Mouse (Mus musculus): ENCODE data around the gene Nav2. TPM values are rescaled to one million over a fixed set of nuclear protein-coding genes. Genes with fewer than 3 reads are reported as not detected.

Gene Nav2
- polyA plus RNA-seq, 1 experiment from 2014 or later = 12.4 TPM

DNA sequence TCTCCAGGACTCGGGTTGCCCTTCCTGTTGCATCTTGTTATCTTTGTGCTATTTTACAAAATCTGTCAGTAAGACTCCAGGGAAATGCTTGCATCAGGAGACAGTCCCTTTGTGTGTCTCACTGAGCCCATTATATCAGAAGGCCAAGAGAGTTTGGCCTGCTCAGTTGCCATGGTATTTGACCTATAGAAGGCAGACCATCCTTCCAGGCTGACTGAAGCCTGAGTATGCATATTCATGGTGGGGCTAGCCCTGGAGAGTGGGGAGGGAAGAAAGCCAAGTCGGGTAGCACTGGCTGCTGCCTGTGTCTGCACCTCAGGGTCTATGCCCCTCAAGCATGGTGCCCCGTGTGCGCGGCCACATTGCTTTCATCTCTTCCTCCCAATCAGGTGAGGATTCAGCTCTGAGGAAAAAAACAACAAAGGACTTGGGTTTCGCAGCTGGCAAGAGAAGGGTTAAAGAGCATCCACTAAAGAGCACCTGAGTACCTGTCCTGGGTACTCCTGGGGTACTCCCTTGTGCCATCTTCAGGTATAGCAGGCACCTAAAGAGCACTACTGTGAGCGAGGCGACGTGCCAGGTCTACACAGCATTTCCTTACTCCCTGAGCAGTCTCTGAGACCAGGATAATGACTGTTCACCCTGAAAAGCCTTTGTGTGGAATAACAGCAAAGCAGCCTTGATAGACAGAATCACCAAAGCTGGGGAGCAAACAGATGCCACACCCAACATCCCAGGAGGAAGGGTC is 144.5 kb downstream of the Nav2 start:
- Histone ChIP-seq H3K9me3 (no peaks in the 10 kb centered on the region), H3K4me3 (replicated peaks) (no peak overlapping the region), H3K36me3 (no peaks in the 10 kb centered on the region), H3K4me1 (replicated peaks) (peaks cover 9% of the 10 kb centered on the region), H3K4me2 (no peak overlapping the region), H3K27ac (no peak overlapping the region), H3K9ac (replicated peaks) (no peak overlapping the region), H3K27me3 (peaks cover 6% of the 10 kb centered on the region; the same call in 1 of the 2 replicates)
- ATAC-seq (ENCODE audit: insufficient number of reproducible peaks, insufficient read depth, low FRiP score, low TSS enrichment, low read depth) = no peak
- WGBS = 88% methylated on average over 9 of the region's 9 CpGs

DNA sequence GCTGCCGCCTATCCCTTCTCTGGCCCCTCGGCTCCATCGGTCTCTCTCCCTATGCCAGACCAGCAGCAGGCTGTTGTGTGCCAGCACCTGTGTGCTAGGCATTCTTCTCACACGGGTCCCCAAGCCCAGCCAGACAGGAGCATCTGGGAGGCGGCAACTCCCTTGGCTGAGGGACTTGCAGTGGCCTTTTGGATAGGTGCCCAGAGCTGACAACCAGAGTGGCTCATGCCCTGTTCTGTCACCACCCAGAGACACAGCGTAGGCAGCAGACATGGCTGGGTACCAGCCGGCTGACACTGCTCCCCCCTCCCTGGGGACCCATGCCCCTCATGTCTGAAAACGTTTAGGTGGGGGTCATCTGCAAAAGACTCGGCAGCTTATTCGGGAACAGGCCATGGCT is 146.8 kb downstream of the Nav2 start:
- no peaks in the 10 kb centered on the region for H3K9me3 ChIP-seq
- H3K4me2 ChIP-seq = no peak overlapping the region
- no peak for ATAC-seq (ENCODE audit: insufficient number of reproducible peaks, insufficient read depth, low FRiP score, low TSS enrichment, low read depth)
- no peaks in the 10 kb centered on the region; the same call in 1 of the 2 replicates for H3K27me3 ChIP-seq
- H3K36me3 ChIP-seq = no peaks in the 10 kb centered on the region
- no peak overlapping the region for H3K9ac ChIP-seq (replicated peaks)
- peaks cover 9% of the 10 kb centered on the region for H3K4me1 ChIP-seq (replicated peaks)
- H3K4me3 ChIP-seq (replicated peaks) = no peak overlapping the region
- WGBS = 88% methylated on average over 10 of the region's 10 CpGs
- H3K27ac ChIP-seq = no peak overlapping the region

DNA sequence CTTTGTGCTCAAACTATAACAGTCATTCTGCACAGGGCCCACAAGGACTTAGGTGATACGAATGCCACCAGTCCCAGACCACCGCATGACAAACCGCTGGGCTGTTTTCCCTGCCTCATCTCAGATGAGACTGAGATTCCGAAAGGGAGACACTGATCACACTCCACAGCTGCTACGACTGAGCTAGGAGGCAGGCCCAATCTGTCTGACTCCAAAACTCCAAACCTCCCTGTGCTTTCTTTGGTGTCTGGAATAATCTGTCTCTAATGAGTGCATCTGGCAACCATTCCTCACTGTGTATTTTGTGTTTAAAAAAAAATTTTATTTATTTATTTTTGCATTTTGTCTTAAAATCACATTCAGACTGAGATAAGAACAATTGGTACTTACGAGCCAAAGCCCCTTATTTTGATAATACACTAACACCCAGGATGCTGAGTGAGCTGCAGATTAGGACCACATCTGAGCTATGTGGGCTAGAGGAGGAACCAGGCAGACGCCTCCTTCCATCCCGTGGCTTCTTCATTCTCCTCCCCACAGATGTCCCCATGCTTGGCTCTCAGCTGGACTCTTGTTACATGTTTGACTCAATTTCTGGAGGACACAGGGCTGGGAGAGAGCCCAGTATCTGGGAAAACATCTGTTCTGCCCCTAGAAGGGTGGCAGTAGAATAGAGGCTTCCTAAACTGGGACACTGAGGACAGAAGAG is 149.9 kb downstream of the Nav2 start:
- H3K27me3 ChIP-seq = no peaks in the 10 kb centered on the region; the same call in 1 of the 2 replicates
- no peak overlapping the region for H3K27ac ChIP-seq
- H3K4me3 ChIP-seq (replicated peaks) = no peak overlapping the region
- peaks cover 9% of the 10 kb centered on the region for H3K4me1 ChIP-seq (replicated peaks)
- no peak overlapping the region for H3K4me2 ChIP-seq
- 79% methylated on average over 8 of the region's 8 CpGs for WGBS
- H3K9ac ChIP-seq (replicated peaks) = no peak overlapping the region
- no peaks in the 10 kb centered on the region for H3K36me3 ChIP-seq
- ATAC-seq (ENCODE audit: insufficient number of reproducible peaks, insufficient read depth, low FRiP score, low TSS enrichment, low read depth) = no peak
- H3K9me3 ChIP-seq = no peaks in the 10 kb centered on the region

DNA sequence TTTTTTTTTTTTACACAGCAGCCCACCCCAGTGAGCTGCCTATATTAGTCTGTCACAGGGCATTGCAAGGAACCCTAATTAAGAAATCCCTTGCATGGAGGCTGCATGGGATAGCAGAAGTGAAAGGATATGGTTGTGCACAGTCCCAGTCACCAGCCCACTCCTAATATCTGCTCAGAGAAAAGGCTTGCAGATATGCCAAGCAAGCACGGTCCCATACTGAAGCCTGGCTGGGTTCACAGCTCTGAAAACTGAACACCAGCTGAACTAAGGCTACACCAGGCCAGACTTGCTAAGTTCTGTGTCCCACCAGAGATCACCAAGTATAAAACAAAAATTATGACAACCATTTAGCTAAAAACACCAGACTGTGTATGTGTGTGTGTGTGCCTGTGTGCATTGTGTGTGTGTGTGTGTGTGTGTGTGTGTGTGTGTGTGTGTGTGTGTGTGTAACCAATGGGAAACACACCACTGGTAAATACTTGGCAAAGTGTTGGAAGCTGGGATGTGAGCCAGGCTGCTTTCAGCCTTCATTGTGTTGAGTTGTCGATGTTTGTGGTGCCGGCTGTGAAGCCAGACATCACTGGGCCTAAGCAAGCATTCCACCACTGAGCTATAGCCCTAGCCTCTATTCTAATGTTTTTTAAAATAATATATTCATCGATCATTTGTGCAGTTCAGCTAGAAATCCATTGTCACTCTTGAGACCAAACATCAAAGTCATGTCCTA is 156.4 kb downstream of the Nav2 start:
- WGBS = 89% methylated on average over 4 of the region's 4 CpGs
- H3K4me1 ChIP-seq (replicated peaks) = peaks cover 8% of the 10 kb centered on the region
- no peak overlapping the region for H3K4me2 ChIP-seq
- H3K27ac ChIP-seq = no peak overlapping the region
- no peak overlapping the region for H3K4me3 ChIP-seq (replicated peaks)
- no peak overlapping the region for H3K9ac ChIP-seq (replicated peaks)
- no peaks in the 10 kb centered on the region for H3K9me3 ChIP-seq
- ATAC-seq (ENCODE audit: insufficient number of reproducible peaks, insufficient read depth, low FRiP score, low TSS enrichment, low read depth) = no peak
- no peaks in the 10 kb centered on the region for H3K36me3 ChIP-seq
- H3K27me3 ChIP-seq = no peaks in the 10 kb centered on the region; the same call in none of the 2 replicates

DNA sequence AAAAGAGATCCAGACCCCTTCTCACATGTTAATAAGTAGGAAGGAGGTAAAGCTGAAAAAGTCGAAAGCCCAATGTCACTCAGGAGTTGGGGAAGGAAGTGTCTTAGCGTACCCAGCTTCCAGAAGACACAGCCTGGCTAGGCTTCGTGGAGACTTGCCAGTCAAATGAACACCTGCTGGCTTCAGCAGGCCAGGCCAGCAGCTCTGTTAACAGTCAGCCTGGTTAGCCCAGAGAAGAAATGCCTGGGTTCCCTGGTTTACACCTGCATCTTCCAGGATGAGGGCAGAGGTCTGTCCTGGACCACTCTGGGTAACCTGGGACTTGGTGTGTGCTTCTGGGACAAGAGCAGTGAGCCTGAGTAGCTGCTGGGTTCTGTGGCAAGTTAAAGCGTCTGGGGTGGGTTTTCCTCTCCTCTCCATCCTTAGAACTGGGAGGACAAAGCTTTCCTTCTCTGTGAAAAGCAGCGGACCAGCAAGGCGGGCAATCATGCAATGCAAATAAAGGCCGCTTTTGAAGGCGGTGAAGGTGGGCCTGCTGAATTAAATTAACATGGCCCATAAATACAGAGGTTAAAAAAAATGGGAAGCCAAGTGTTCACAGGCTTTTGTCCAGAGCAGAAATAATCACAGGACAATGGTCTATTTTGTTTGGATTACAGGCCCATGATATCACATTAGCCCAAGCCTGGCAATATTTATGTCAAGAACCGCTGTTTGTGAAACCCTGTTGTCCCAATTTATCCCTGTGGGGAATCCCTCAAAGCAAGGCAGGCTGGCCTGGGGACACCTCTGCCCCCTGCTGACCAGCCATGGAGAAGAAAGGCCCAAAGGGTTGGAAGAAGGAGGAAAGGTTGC is 157.3 kb downstream of the Nav2 start:
- H3K4me3 ChIP-seq (replicated peaks) = no peak overlapping the region
- H3K36me3 ChIP-seq = no peaks in the 10 kb centered on the region
- 0 out of 2 replicates have a peak overlapping the region, but pooled peaks have one; percentile 29 for H3K27ac ChIP-seq
- WGBS = 53% methylated on average over 9 of the region's 9 CpGs
- H3K4me2 ChIP-seq = no peak overlapping the region
- H3K9ac ChIP-seq (replicated peaks) = no peak overlapping the region
- no peak for ATAC-seq (ENCODE audit: insufficient number of reproducible peaks, insufficient read depth, low FRiP score, low TSS enrichment, low read depth)
- no peaks in the 10 kb centered on the region; the same call in none of the 2 replicates for H3K27me3 ChIP-seq
- no peaks in the 10 kb centered on the region for H3K9me3 ChIP-seq
- peaks cover 8% of the 10 kb centered on the region for H3K4me1 ChIP-seq (replicated peaks)

DNA sequence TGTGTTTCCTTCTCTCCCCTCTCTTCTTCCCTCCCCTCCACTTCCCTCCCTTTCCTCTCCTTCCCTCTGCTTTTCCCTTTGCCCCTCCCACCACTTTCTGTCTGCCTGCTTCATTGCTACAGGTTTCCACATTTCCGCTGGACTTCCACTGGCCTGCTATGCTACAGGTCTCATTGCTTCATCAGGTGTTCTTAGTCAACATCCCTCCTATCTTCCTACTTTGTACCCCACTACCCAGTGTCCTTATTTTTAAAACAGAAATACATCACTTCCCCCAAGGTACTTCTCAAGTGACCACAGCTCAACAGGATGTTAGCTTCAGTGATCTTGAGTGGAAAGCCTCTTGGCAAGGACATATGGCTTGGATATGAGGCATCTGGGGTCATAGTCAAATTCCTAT is 158.3 kb downstream of the Nav2 start:
- Histone ChIP-seq H3K27ac (no peak overlapping the region), H3K4me3 (replicated peaks) (no peak overlapping the region), H3K4me2 (no peak overlapping the region), H3K9me3 (no peaks in the 10 kb centered on the region), H3K9ac (replicated peaks) (no peak overlapping the region), H3K27me3 (no peaks in the 10 kb centered on the region; the same call in none of the 2 replicates), H3K36me3 (no peaks in the 10 kb centered on the region), H3K4me1 (replicated peaks) (peaks cover 8% of the 10 kb centered on the region)
- no peak for ATAC-seq (ENCODE audit: insufficient number of reproducible peaks, insufficient read depth, low FRiP score, low TSS enrichment, low read depth)
- WGBS = 84% methylated on average over 1 of the region's 1 CpGs

DNA sequence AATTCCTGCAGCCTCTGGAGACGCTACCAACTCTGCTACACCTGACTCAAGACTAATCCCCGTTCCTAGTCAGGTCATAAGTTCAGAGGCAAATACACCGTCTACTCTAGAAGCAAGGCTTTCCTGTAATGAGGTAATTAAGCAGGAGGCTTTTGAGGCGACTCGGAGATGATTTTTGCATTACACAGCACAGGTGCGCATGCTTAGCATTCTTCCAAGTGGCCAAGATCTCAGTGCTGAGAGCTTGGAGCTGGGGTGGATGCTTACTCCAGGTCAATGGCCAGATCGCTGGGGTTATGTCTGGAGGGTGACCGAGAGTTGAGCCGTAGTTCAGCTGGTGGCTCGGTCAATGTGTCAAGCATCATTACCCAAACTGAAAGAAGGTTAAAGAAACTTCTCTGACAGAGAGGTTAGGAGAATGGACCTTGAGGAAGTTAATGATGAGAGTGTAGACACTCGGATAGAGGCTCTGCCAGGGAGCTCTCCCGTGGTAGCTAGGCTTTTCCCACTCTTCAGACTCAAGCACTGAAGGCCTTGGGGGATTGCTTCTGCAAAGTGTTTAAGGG is 161.0 kb downstream of the Nav2 start:
- Histone ChIP-seq H3K27me3 (peaks cover 8% of the 10 kb centered on the region; the same call in 1 of the 2 replicates), H3K36me3 (no peaks in the 10 kb centered on the region), H3K4me1 (replicated peaks) (peaks cover 8% of the 10 kb centered on the region), H3K4me2 (no peak overlapping the region), H3K9me3 (no peaks in the 10 kb centered on the region), H3K27ac (no peak overlapping the region), H3K9ac (replicated peaks) (no peak overlapping the region), H3K4me3 (replicated peaks) (no peak overlapping the region)
- WGBS = 58% methylated on average over 12 of the region's 12 CpGs
- ATAC-seq (ENCODE audit: insufficient number of reproducible peaks, insufficient read depth, low FRiP score, low TSS enrichment, low read depth) = no peak

DNA sequence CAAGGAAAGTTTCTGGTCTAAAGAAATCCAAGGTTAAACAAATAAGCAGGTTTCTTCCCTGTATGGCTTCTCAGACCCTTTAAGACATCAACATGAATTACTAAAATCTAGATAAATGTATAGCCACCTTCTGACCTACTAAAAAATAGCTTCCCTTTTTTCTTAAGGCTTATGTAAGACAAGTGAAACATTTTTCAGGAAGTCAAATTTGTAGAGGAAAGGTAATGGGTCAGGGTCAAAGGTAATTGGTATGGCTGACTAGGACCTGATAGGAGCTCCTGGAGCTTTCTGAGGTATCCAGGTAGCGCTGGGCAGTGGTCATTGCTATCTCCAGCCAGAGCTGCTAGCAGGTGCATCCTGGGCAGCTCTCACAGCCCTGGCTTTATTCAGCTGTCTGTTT is 162.1 kb downstream of the Nav2 start:
- H3K9ac ChIP-seq (replicated peaks) = no peak overlapping the region
- H3K4me3 ChIP-seq (replicated peaks) = no peak overlapping the region
- peaks cover 17% of the 10 kb centered on the region; the same call in 1 of the 2 replicates for H3K27me3 ChIP-seq
- ATAC-seq (ENCODE audit: insufficient number of reproducible peaks, insufficient read depth, low FRiP score, low TSS enrichment, low read depth) = no peak
- H3K27ac ChIP-seq = no peak overlapping the region
- WGBS = 52% methylated on average over 1 of the region's 1 CpGs
- H3K36me3 ChIP-seq = no peaks in the 10 kb centered on the region
- H3K4me2 ChIP-seq = no peak overlapping the region
- H3K9me3 ChIP-seq = no peaks in the 10 kb centered on the region
- peaks cover 8% of the 10 kb centered on the region for H3K4me1 ChIP-seq (replicated peaks)

DNA sequence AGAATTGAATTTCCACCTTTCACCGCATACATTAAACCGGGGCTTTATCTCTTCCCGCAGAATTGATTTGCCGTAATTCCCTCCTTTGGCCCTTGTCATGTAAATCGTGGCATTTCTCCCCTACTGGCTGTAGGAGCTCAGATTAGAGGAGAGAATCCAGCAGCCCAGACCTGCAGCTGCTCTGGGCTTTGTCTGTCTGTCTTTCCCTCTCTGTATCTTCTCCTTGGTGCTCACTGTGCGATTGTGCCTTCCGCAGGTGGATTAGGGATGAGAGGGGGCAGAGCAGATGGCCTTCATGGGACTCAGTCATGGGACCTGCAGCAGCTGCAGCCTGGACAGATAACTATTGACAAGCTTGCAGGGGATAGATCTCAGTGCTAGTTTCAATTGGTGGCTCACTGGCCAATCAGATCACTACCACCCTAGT is 162.6 kb downstream of the Nav2 start:
- H3K4me1 ChIP-seq (replicated peaks) = peaks cover 7% of the 10 kb centered on the region
- peaks cover 21% of the 10 kb centered on the region; the same call in 1 of the 2 replicates for H3K27me3 ChIP-seq
- H3K4me3 ChIP-seq (replicated peaks) = no peak overlapping the region
- H3K36me3 ChIP-seq = no peaks in the 10 kb centered on the region
- 34% methylated on average over 7 of the region's 7 CpGs for WGBS
- no peak overlapping the region for H3K9ac ChIP-seq (replicated peaks)
- no peak overlapping the region for H3K27ac ChIP-seq
- no peak overlapping the region for H3K4me2 ChIP-seq
- H3K9me3 ChIP-seq = no peaks in the 10 kb centered on the region
- ATAC-seq (ENCODE audit: insufficient number of reproducible peaks, insufficient read depth, low FRiP score, low TSS enrichment, low read depth) = no peak

DNA sequence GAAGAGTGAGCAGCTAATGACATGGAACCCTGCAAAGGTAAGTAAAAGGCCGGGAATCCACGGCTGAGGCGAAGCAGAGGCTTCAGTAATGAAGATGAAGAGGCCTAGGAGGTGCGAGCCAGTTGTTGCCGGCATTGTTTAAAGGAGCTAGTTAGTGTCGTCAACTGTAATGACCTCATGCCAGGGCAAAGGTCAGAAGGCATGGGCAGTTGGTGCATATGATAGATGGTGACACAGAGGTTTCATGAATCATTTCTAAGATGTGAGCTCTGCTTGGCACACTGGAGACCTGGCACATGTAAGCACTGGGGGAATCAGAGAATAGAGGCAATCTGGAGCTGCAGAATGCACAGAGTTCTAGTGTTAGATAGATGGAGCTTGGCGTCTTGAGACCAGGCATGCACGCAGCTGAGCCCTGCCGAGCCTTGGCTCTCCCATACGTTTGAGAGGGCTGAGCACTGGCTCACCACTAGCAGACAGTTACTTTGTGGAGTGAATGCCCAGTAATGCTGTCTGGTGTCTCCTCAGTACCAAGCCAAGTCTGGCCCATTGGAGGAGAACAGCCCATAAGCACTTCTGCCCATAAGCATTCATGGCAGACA is 166.9 kb downstream of the Nav2 start:
- Histone ChIP-seq H3K9ac (replicated peaks) (no peak overlapping the region), H3K4me1 (replicated peaks) (no peaks in the 10 kb centered on the region), H3K4me2 (no peak overlapping the region), H3K27ac (no peak overlapping the region), H3K27me3 (peaks cover 25% of the 10 kb centered on the region; the same call in 1 of the 2 replicates), H3K4me3 (replicated peaks) (no peak overlapping the region), H3K36me3 (no peaks in the 10 kb centered on the region), H3K9me3 (no peaks in the 10 kb centered on the region)
- WGBS = 34% methylated on average over 10 of the region's 10 CpGs
- ATAC-seq (ENCODE audit: insufficient number of reproducible peaks, insufficient read depth, low FRiP score, low TSS enrichment, low read depth) = no peak

All from limb, embryonic 12.5 days (tissue).